Mouse (Mus musculus) layer of hippocampus, postnatal 36 days (tissue): Measurements from ENCODE around the gene Rnf5. TPM values are rescaled to one million over a fixed set of nuclear protein-coding genes. Genes with fewer than 3 reads are reported as not detected.

ENCODE experiments used
- total RNA-seq, 2 experiments: library from RNA; stranded (reverse); gene quantifications; 2 replicates each; pipeline ENCODE4 v1.2.3; 2021

Gene Rnf5
- total RNA-seq, 2 experiments from 2014 or later = 79.4 to 87.3 TPM

Other genes with a start within 250 kb of the Rnf5 start
- gene Btnl2, start 248.9 kb downstream of the Rnf5 start, total RNA-seq = under 1 TPM; 0.43 to 0.82 TPM
- not detected for gene Btnl1, start 226.6 kb downstream of the Rnf5 start, total RNA-seq
- 1 to 10 TPM; 2.3 to 3.6 TPM for gene BC051142, start 204.9 kb downstream of the Rnf5 start, total RNA-seq
- not detected for gene Btnl4, start 126.4 kb downstream of the Rnf5 start, total RNA-seq
- gene Btnl6, start 86.3 kb downstream of the Rnf5 start, total RNA-seq = not detected
- 10 to 100 TPM in 1 of 2 experiments, 1 to 10 TPM in 1; 7.0 to 11.5 TPM for gene Notch4, start 39.4 kb downstream of the Rnf5 start, total RNA-seq
- gene Gpsm3, start 13.9 kb downstream of the Rnf5 start, total RNA-seq = 1 to 10 TPM; 2.1 to 2.2 TPM
- gene Pbx2, start 12.4 kb downstream of the Rnf5 start, total RNA-seq = 10 to 100 TPM; 63.0 to 63.9 TPM
- gene Ager, start 5.8 kb downstream of the Rnf5 start, total RNA-seq = under 1 TPM; 0.60 to 0.94 TPM
- 100 to 1,000 TPM; 159 to 169 TPM for gene Agpat1, start 572 bp upstream of the Rnf5 start, total RNA-seq
- gene Egfl8, start 12.3 kb upstream of the Rnf5 start, total RNA-seq = 1 to 10 TPM; 1.8 to 2.0 TPM
- 10 to 100 TPM; 44.4 to 50.8 TPM for gene Ppt2, start 24.8 kb upstream of the Rnf5 start, total RNA-seq
- gene Prrt1, start 25.8 kb upstream of the Rnf5 start, total RNA-seq = 100 to 1,000 TPM; 317 to 352 TPM
- 10 to 100 TPM; 17.9 to 18.0 TPM for gene Fkbpl, start 41.1 kb upstream of the Rnf5 start, total RNA-seq
- gene Atf6b, start 43.5 kb upstream of the Rnf5 start, total RNA-seq = 100 to 1,000 TPM in 1 of 2 experiments, 10 to 100 TPM in 1; 89.9 to 101 TPM
- gene Tnxb, start 66.8 kb upstream of the Rnf5 start, total RNA-seq = 10 to 100 TPM in 1 of 2 experiments, 1 to 10 TPM in 1; 9.9 to 10.7 TPM
- gene C4b, start 140.2 kb upstream of the Rnf5 start, total RNA-seq = 10 to 100 TPM; 15.7 to 22.6 TPM
- gene Cyp21a1, start 200.9 kb upstream of the Rnf5 start, total RNA-seq = under 1 TPM in 1 of 2 experiments, not detected in 1; 0.32 TPM
- gene Stk19, start 233.3 kb upstream of the Rnf5 start, total RNA-seq = 10 to 100 TPM; 54.9 to 61.0 TPM
- gene Dxo, start 233.3 kb upstream of the Rnf5 start, total RNA-seq = 10 to 100 TPM; 37.1 to 43.9 TPM
- gene Skiv2l, start 246.5 kb upstream of the Rnf5 start, total RNA-seq = 10 to 100 TPM; 69.5 to 72.4 TPM
- gene Nelfe, start 246.7 kb upstream of the Rnf5 start, total RNA-seq = 10 to 100 TPM; 29.2 to 32.1 TPM